Mouse (Mus musculus): ENCODE measurements around the gene Plin1.

GRCm38 (mm10) chr7:79705210-79705609 is 27.5 kb downstream of the Plin1 start:
- TF ChIP-seq CTCF (IDR thresholded peaks at IDR 0.05; ENCODE audit: low read depth) (no peak), EP300 (IDR thresholded peaks at IDR 0.05; ENCODE audit: low read depth) (no peak)
